Mouse (Mus musculus) kidney, adult 9 months (tissue): Measurements from ENCODE around the gene Fam166b.

Source experiments
- DNase-seq: peaks from one replicate; pipeline ENCODE4 v3.0.0; 2022

Gene Fam166b

DNA sequence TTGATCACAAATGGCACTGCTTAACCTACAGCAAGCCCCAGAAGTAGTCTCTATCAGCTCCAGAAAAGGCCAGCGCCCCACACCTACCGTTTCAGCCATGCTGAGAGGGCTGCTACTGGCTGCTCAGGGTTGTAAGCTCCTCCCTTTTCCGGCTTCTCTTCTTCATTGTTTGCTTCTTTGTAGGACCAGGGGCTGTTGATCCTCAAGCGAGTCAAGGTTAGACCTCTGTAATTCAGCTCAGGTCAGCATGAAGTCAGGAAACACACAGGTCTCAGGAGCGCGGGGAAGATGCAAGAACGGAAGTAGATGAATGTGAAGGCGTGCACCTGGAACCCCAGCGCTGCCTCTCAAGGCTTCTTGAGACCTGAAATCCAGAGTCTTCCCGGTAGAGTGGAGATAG is 24.2 kb downstream of the Fam166b start:
- no peak for DNase-seq

DNA sequence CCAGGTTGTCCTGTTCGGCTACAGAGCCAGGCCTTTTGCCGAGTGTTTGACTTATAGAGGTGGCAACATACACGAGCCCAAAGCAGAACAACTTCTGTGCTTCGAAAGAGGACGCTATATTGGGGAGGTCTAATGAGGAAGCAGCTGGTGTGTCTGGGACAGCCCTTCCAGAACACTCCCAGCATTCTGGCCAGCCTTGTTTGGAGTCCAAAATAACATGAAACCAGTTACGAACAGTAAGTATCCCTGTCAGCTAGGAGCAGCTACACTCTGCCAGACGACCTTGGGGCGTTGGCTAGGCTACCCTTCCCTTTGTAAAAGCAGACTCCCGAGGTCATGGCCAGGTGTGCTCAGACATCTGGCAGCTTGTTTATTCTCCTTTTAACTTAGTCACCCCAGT is 26.7 kb downstream of the Fam166b start:
- DNase-seq: no peak

DNA sequence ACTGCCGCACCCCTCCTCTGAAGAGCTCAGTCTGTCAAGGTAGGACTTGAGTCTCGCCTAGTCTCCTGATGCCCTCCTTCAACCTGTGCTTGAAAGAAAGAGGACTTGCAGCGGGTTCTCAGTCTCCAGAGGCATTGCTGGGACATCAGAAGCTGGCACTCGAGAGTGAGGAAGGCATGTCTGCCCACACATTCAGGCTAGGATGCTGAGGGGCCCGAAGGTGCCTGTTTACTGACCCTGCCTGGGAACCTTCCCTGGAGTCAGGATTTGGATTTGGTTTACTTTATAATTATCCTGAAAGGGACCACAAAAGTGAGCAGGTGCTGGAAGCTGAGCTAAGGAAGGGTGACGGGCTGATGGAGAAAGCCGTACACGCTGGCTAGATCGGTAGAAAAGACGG is 27.4 kb downstream of the Fam166b start:
- DNase-seq: no peak

- no peak for DNase-seq
Measured at GRCm38 (mm10) chr4:43400976-43401375, 28.0 kb downstream of the Fam166b start.

GRCm38 (mm10) chr4:43399391-43400131 is 29.4 kb downstream of the Fam166b start:
- DNase-seq: no peak

- no peak for DNase-seq
Measured at GRCm38 (mm10) chr4:43398829-43399331, 30.1 kb downstream of the Fam166b start.

DNA sequence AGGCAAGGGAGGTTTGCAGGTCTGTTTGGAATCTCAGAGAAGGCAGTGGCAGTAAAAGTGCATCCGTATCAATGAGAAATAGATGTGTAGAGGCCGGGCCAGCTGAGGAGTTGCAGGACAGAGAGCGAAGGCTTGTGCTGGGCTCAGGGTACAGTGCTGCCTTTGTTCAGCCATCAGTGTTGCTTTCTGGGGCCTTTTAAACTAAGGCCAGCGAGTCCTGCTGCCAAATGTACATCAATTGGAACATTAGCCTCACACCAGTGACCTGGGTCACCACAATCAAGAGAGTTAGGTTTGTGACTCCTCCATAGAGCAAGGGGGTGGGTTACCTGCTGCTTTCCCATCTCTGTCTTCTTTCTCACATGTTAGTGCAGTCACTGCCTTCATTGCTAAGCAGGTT is 30.9 kb downstream of the Fam166b start:
- DNase-seq: no peak

DNA sequence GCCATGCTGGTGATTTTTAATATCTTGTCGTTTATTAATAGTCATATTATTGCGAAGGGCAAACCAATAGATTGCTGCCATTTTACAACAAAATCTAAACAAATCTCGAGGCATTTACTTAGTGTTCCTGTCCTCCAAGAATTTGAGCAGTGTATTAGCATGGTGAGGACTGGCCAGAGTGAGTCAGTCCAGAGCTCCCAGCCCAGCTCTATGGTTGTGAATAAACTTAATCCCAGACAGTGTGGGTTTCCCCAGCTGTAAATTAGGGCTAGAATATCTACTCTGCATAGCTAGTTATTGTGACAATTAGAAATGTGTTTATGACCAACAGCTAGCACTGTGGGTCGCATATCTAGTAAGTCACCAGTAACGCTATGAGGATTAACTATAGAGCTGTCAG is 32.6 kb downstream of the Fam166b start:
- DNase-seq: no peak

- no peak for DNase-seq
Measured at GRCm38 (mm10) chr4:43395836-43396235, 33.1 kb downstream of the Fam166b start.

- no peak for DNase-seq
Measured at GRCm38 (mm10) chr4:43395147-43395546, 33.8 kb downstream of the Fam166b start.

DNA sequence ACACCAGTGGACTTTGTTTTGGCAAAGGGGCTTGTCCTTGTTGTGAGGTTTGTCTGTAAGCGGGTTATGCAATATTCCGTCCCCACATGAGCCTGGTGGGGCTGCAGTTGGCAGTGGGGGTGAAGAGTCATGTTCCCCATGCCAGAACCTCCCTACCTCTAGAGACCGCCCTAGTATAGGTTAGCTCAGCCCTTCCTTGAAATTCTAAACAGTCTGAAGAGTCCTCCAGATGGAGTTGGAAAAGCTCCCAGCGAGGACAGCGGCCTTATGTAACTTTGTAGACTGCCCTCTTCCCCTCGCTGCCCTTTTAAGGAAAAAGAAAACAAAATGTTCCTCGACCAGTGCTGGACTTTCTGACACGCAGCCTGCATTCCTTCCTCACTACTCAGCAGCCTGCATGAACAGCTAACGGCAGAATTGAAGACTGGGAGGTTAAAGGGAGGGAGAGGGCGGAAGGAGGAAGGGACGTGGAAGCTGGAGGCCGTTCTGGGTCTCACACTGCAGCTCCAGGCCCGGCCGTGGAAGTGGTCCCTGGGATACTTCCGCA is 34.5 kb downstream of the Fam166b start:
- DNase-seq: peak; percentile 95

DNA sequence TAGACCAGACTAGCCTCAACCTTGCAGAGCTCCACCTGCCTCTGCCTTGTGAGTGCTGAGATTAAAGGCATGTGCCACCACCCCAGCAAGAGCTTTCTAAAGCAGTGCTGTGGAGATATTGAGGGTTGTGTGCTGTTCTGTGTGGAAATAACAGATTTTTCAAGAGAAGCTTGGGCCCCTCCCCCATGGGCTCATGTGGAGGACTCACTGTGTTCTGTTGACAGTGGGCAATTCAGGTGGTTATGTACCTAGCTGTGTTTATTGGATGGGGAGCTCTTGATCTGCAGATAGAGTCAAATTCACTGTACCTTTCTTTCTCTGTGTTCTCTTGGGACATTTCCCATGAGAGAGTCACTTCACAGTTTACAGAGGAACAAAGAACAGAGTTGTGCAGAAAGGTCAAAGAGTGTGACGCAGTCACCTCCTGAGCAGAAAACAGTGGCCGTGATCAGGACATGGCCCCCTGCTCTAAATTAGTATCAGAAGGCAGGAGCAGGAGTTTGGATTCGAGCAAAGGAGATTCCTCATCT is 37.3 kb downstream of the Fam166b start:
- DNase-seq: no peak

DNA sequence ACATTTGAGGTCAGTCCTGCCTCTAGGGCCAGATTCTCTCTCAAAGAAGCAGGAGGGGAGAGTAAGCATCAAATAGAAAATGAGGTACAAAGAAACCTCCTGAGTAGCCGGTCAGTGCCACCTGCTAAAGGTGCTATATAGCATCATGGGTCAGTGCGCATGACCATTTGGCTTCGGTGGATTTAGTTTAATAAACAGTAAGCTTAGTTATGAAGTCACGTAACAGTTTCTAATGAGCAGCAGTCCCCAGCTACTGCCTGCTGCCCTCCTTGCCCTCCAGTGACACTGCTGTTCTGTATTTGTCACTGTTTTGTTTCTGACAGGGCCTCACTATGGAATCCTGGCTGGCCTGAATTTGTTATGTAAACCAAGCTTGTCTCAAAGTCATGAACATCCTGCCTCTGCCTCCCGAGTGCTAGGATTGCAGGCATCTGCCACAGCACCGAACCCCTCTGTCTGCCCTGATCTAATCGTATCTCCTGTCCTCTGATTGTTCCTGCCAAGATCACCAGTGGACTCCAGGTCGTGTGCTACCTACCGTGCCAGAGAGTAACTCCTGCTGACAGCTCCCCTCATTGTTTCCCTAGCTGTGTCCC is 39.0 kb downstream of the Fam166b start:
- DNase-seq: peak; percentile 49

- no peak for DNase-seq
Measured at GRCm38 (mm10) chr4:43389390-43389789, 39.5 kb downstream of the Fam166b start.

GRCm38 (mm10) chr4:43386932-43387331 is 42.0 kb downstream of the Fam166b start:
- DNase-seq: no peak

- DNase-seq: no peak
Measured at GRCm38 (mm10) chr4:43384541-43384940, 44.4 kb downstream of the Fam166b start.

DNA sequence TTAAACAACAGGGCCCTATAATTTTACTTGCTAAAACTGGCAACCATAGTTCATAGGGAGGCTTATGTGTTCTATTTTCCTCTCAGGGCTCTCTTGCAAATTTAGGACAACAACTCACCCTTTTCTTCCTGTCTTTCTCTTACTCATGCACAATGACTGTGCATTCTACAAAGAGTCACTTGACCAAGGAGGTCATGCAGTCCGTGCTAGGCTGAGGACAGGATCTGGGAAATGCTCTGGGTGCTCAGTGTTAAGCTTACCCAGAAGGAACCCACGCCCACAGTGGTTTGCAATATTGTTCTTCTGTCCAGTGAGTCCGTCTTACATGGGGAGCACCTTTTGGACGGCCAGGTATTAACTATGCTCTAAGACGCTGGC is 44.9 kb downstream of the Fam166b start:
- no peak for DNase-seq

DNA sequence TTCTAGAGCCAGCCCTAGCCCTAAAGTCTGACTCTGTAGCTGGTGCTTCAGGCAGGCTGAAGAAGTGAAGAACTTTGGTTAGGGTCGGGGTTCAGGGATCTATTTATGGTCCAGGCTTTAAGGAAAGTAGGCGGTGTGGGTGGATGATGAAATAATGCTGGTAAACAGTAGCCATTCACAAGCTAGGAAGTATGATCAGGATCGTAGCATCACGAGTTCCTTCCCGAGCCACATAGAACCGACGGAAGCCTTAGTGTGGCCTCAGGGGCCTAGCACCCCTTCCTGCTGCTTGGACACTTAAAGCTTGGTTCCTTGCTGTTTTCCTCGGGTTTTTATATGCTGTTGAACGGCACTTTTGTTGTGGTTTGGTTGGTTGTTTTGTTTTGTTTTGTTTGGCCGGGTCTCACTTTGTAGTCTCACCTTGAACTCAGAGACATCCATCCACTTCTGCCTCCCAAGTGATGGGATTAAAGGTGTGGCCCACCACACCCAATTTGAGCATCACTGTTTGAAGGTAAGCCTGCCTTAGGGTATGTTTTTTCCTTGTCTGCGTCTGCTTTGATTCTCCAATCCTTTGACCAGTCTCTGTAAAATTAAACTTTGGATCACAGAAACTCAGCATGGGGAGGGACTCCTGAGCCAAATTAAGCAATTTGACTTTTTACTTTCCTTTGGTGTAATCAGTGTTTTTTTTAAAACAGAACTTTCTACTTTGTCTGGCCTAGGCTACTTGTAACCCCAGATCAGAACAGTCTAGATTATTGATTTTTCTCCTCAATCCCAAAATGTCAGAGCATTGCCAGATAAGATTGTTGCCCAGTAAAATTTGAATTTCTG is 45.5 kb downstream of the Fam166b start:
- no peak for DNase-seq

GRCm38 (mm10) chr4:43382155-43383020 is 46.5 kb downstream of the Fam166b start:
- DNase-seq: no peak

DNA sequence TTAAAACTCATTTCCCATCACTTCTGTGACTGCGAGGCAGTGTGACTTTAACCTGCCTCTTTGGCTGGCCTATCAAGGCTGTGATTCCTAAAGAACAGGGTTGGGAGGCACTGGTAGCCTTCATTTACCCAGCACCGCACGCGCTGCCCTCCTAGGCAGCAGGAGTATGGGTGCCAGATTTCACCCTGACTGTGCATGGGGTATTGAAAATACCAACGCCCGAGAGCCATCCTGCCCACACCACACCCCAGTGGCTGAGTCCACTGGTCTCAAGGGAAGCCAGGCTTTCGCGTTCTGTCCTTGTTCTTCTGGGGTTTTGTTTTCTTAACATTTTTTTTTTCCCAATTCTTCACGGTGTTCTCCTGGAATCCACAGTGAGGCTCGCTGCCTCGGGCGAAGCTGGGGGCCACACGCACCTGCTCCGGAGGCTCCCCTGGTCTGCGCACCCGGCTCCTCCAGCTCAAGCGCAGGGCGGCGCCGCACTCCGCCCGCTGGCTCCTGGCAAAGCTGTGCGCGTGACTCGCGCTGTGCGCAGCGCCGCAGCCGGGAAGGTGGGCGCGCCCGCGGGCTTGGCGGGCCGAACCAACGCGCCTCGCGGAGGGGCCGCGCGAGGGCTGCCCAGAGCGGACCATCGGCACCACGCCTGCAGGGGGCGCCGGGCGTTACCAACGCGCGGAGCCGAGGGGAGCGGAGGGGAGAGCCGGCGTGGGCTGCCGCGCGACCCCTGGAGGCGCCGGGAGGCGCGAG is 47.4 kb downstream of the Fam166b start, which contains the start of gene Rusc2:
TSS of gene Rusc2 (plus strand) at position 572 of the 747 bp plus-strand sequence.
- peak; percentile 88 for DNase-seq

GRCm38 (mm10) chr4:43380951-43381350 is 48.0 kb downstream of the Fam166b start:
- DNase-seq: no peak
